Mouse (Mus musculus) C2C12 (cell line): ENCODE results near the gene Sys1. TPM values are rescaled to one million over a fixed set of nuclear protein-coding genes. Genes with fewer than 3 reads are reported as not detected.

Experiments
- H3K27me3 ChIP-seq: one replicate; pipeline ENCODE4 v1.6.1; 2011; ENCODE audit not compliant: control insufficient read depth, insufficient read depth, insufficient read length
- H3K36me3 ChIP-seq: one replicate; pipeline ENCODE4 v1.6.1; 2011; ENCODE audit not compliant: control insufficient read depth, insufficient read depth
- H3K4me3 ChIP-seq: one replicate; pipeline ENCODE4 v1.5.1; 2011; ENCODE audit warnings: mild to moderate bottlenecking, control low read depth; ENCODE audit not compliant: poor library complexity, insufficient read depth, severe bottlenecking
- H3K79me2 ChIP-seq: one replicate; pipeline ENCODE4 v1.6.1; 2011; ENCODE audit not compliant: control insufficient read depth, insufficient read depth
- H3K79me3 ChIP-seq: one replicate; pipeline ENCODE4 v1.6.1; 2011; ENCODE audit warnings: low read depth, control low read depth
- H3ac ChIP-seq: one replicate; pipeline ENCODE3; 2011; ENCODE audit warnings: low read depth; ENCODE audit not compliant: control insufficient read depth, insufficient read length
- CEBPB ChIP-seq: IDR thresholded peaks from one replicate; pipeline ENCODE4 v1.6.1; 2011; ENCODE audit warnings: low read depth, mild to moderate bottlenecking, control low read depth, moderate library complexity
- CTCF ChIP-seq: IDR thresholded peaks from one replicate; pipeline ENCODE4 v1.5.1; 2011; ENCODE audit not compliant: control insufficient read depth, insufficient read depth, insufficient read length
- FOSL1 ChIP-seq: IDR thresholded peaks from one replicate; pipeline ENCODE4 v1.8.0; 2011; ENCODE audit warnings: mild to moderate bottlenecking, low read length; ENCODE audit not compliant: poor library complexity, insufficient read depth, severe bottlenecking
- MAX ChIP-seq: IDR thresholded peaks from one replicate; pipeline ENCODE4 v1.6.1; 2011; ENCODE audit warnings: mild to moderate bottlenecking, control low read depth
- MYOD1 ChIP-seq: IDR thresholded peaks from one replicate; pipeline ENCODE4 v1.6.1; 2011; ENCODE audit warnings: low read depth; ENCODE audit not compliant: control insufficient read depth, insufficient read length
- MYOG ChIP-seq: IDR thresholded peaks from one replicate; pipeline ENCODE4 v1.6.1; 2011; ENCODE audit not compliant: control insufficient read depth, insufficient read length; ENCODE audit errors: extremely low read depth
- USF1 ChIP-seq: IDR thresholded peaks from one replicate; pipeline ENCODE4 v1.6.1; 2011; ENCODE audit warnings: low read depth, mild to moderate bottlenecking, control low read depth, moderate library complexity
- polyA plus RNA-seq: library from polyadenylated mRNA; unstranded; fragments of >200 nt; fragmentation: generic; extraction: Trizol; gene quantifications from one replicate; pipeline ENCODE4 v1.2.1, GENCODE M21; 2012; ENCODE audit warnings: missing spikeins

Gene Sys1
- polyA plus RNA-seq, 1 experiment = 49.6 TPM

GRCm38 (mm10) chr2:164425401-164425800 is 31.4 kb upstream of the Sys1 start:
- Histone ChIP-seq H3K4me3 (no peak overlapping the region), H3K36me3 (peaks cover 79% of the 10 kb centered on the region), H3K79me2 (peaks cover 33% of the 10 kb centered on the region), H3K27me3 (no peaks in the 10 kb centered on the region), H3ac (no peak overlapping the region), H3K79me3 (peaks cover 11% of the 10 kb centered on the region)
- TF ChIP-seq FOSL1 = no peak
- TF ChIP-seq MYOG = no peak
- TF ChIP-seq MYOD1 = no peak
- no peak for TF ChIP-seq USF1
- TF ChIP-seq MAX = no peak
- no peak for TF ChIP-seq CEBPB
- no peak for TF ChIP-seq CTCF

GRCm38 (mm10) chr2:164426121-164426520 is 30.6 kb upstream of the Sys1 start:
- H3K4me3 ChIP-seq = no peak overlapping the region
- no peak for TF ChIP-seq FOSL1
- no peak for TF ChIP-seq CTCF
- TF ChIP-seq CEBPB = no peak
- TF ChIP-seq MYOG = no peak
- no peak for TF ChIP-seq MAX
- no peak for TF ChIP-seq MYOD1
- no peak for TF ChIP-seq USF1

GRCm38 (mm10) chr2:164426952-164427351 is 29.8 kb upstream of the Sys1 start:
- H3K36me3 ChIP-seq = peaks cover 88% of the 10 kb centered on the region
- H3ac ChIP-seq = no peak overlapping the region
- TF ChIP-seq MAX (no peak), MYOG (no peak), CTCF (no peak)
- H3K4me3 ChIP-seq = no peak overlapping the region
- no peaks in the 10 kb centered on the region for H3K27me3 ChIP-seq
- peaks cover 20% of the 10 kb centered on the region for H3K79me3 ChIP-seq
- H3K79me2 ChIP-seq = peaks cover 49% of the 10 kb centered on the region

More at GRCm38 (mm10) chr2:164426121-164426520, 30.6 kb upstream of the Sys1 start:
- Histone ChIP-seq H3K27me3 (no peaks in the 10 kb centered on the region), H3K36me3 (peaks cover 85% of the 10 kb centered on the region), H3ac (no peak overlapping the region), H3K79me2 (peaks cover 41% of the 10 kb centered on the region), H3K79me3 (peaks cover 17% of the 10 kb centered on the region)

- peaks cover 58% of the 10 kb centered on the region for H3K79me2 ChIP-seq
- peaks cover 21% of the 10 kb centered on the region for H3K79me3 ChIP-seq
- H3ac ChIP-seq = no peak overlapping the region
- no peaks in the 10 kb centered on the region for H3K27me3 ChIP-seq
- H3K4me3 ChIP-seq = no peak overlapping the region
- TF ChIP-seq CTCF (no peak), FOSL1 (no peak), MYOD1 (no peak), MYOG (no peak), CEBPB (no peak), MAX (no peak), USF1 (no peak)
- H3K36me3 ChIP-seq = peaks cover 77% of the 10 kb centered on the region
These were observed 28.3 kb upstream of the Sys1 start for GRCm38 (mm10) chr2:164428451-164428850.

- no peak overlapping the region for H3K4me3 ChIP-seq
- TF ChIP-seq FOSL1 = no peak
- no peak for TF ChIP-seq USF1
- TF ChIP-seq MYOG = no peak
- no peak for TF ChIP-seq MAX
- TF ChIP-seq MYOD1 = no peak
- no peak for TF ChIP-seq CTCF
- TF ChIP-seq CEBPB = no peak
These were observed 26.7 kb upstream of the Sys1 start for GRCm38 (mm10) chr2:164429881-164430615.

GRCm38 (mm10) chr2:164430697-164431096 is 26.1 kb upstream of the Sys1 start:
- Histone ChIP-seq H3K79me3 (peaks cover 43% of the 10 kb centered on the region), H3ac (no peak overlapping the region), H3K79me2 (peaks cover 80% of the 10 kb centered on the region), H3K27me3 (no peaks in the 10 kb centered on the region), H3K36me3 (peaks cover 65% of the 10 kb centered on the region), H3K4me3 (no peak overlapping the region)
- TF ChIP-seq FOSL1 (no peak), MYOG (no peak), CEBPB (no peak), MAX (no peak), USF1 (no peak), CTCF (no peak), MYOD1 (no peak)

More at GRCm38 (mm10) chr2:164429881-164430615, 26.7 kb upstream of the Sys1 start:
- peaks cover 67% of the 10 kb centered on the region for H3K36me3 ChIP-seq
- H3ac ChIP-seq = no peak overlapping the region
- H3K79me2 ChIP-seq = peaks cover 74% of the 10 kb centered on the region
- H3K27me3 ChIP-seq = no peaks in the 10 kb centered on the region
- H3K79me3 ChIP-seq = peaks cover 37% of the 10 kb centered on the region
